Mouse (Mus musculus) neural tube, embryonic 14.5 days (tissue): ENCODE measurements at regions not wholly inside any gene's neighbourhood (a gene's known extent, or its start where the extent isn't known, plus 50 kb on each side); places are given as distances from the start of the nearest gene placed in this dataset. TPM values are rescaled to one million over a fixed set of nuclear protein-coding genes. Genes with fewer than 3 reads are reported as not detected.
A peak's percentile ranks its signal among the peaks of the same experiment; 100 is the strongest.

ENCODE experiments used
- ATAC-seq: fragments of 200-750 bp; cut with Nextera tagmentation; 2 replicates; pipeline ENCODE4 v1.8.0; 2017; ENCODE audit warnings: low read depth, mild to moderate bottlenecking, moderate TSS enrichment, moderate library complexity
- H3K27ac ChIP-seq: fragments of 300-500 bp; sonication (generic); 2 replicates; pipeline ENCODE4 v1.5.1; 2014; ENCODE audit warnings: low read depth, mild to moderate bottlenecking, control low read depth, low read length, moderate library complexity, mixed read lengths
- H3K27me3 ChIP-seq: fragments of 300-500 bp; sonication (generic); 2 replicates; pipeline ENCODE4 v1.6.1; 2014; ENCODE audit warnings: low read length; ENCODE audit not compliant: control insufficient read depth, insufficient read depth
- H3K36me3 ChIP-seq: fragments of 300-500 bp; sonication (generic); 2 replicates; pipeline ENCODE4 v1.6.1; 2014; ENCODE audit warnings: low read length, mixed read lengths; ENCODE audit not compliant: control insufficient read depth, insufficient read depth
- H3K4me1 ChIP-seq: fragments of 300-500 bp; sonication (generic); 2 replicates; pipeline ENCODE4 v1.6.1; 2014; ENCODE audit warnings: low read length; ENCODE audit not compliant: control insufficient read depth, insufficient read depth
- H3K4me2 ChIP-seq: fragments of 300-500 bp; sonication (generic); 2 replicates; pipeline ENCODE4 v1.6.1; 2014; ENCODE audit warnings: mild to moderate bottlenecking, low read depth, low read length, control low read depth
- H3K4me3 ChIP-seq: fragments of 300-500 bp; sonication (generic); 2 replicates; pipeline ENCODE4 v1.5.1; 2014; ENCODE audit warnings: low read depth, low read length, control low read depth, mixed read lengths
- H3K9ac ChIP-seq: fragments of 300-500 bp; sonication (generic); replicated peaks from 2 replicates; pipeline ENCODE4 v1.6.1; 2014; ENCODE audit warnings: low read depth, mild to moderate bottlenecking, control low read depth, low read length, mixed read lengths
- H3K9me3 ChIP-seq: fragments of 300-500 bp; sonication (generic); 2 replicates; pipeline ENCODE4 v1.6.1; 2016; ENCODE audit warnings: low read length; ENCODE audit not compliant: control insufficient read depth
- WGBS: fragments of 180-500 bp; shearing (Covaris S2); extraction: QIAGEN DNeasy Blood & Tissue Kit; methylation state at CpG from one replicate; pipeline ENCODE4 v1.1.7; 2014; 5-methylcytosine and 5-hydroxymethylcytosine counted together
- microRNA-seq: library from miRNA; unstranded; fragments of <30 nt; microRNA quantifications from one replicate; pipeline ENCODE4, GENCODE M21; 2016

GRCm38 (mm10) chr12:94862720-94863119 is 829.3 kb upstream of the Flrt2 start:
- Histone ChIP-seq H3K9me3 (no peaks in the 10 kb centered on the region), H3K4me3 (no peak overlapping the region), H3K4me2 (no peak overlapping the region), H3K27me3 (no peaks in the 10 kb centered on the region), H3K36me3 (no peaks in the 10 kb centered on the region), H3K9ac (no peak overlapping the region), H3K27ac (no peak overlapping the region), H3K4me1 (no peaks in the 10 kb centered on the region)
- ATAC-seq, result no peak

- no peak overlapping the region for H3K4me2 ChIP-seq
- H3K27ac ChIP-seq, result no peak overlapping the region
- no peak for ATAC-seq
- no peaks in the 10 kb centered on the region for H3K9me3 ChIP-seq
- H3K4me3 ChIP-seq, result no peak overlapping the region
- no peaks in the 10 kb centered on the region for H3K4me1 ChIP-seq
- no peaks in the 10 kb centered on the region for H3K36me3 ChIP-seq
- 63% methylated on average over 2 of the region's 2 CpGs for WGBS
- no peak overlapping the region for H3K9ac ChIP-seq
- H3K27me3 ChIP-seq, result no peaks in the 10 kb centered on the region
Observed at GRCm38 (mm10) chr12:94910816-94911215, 781.2 kb upstream of the Flrt2 start.

GRCm38 (mm10) chr12:94943067-94943466 is 749.0 kb upstream of the Flrt2 start:
- H3K36me3 ChIP-seq, result no peaks in the 10 kb centered on the region
- no peaks in the 10 kb centered on the region for H3K9me3 ChIP-seq
- no peak overlapping the region for H3K9ac ChIP-seq
- no peak overlapping the region for H3K4me3 ChIP-seq
- WGBS, result 51% methylated on average over 6 of the region's 6 CpGs
- H3K27ac ChIP-seq, result no peak overlapping the region
- peak; percentile 21; the same call in 1 of the 2 replicates for ATAC-seq
- no peaks in the 10 kb centered on the region for H3K27me3 ChIP-seq
- no peaks in the 10 kb centered on the region for H3K4me1 ChIP-seq
- H3K4me2 ChIP-seq, result no peak overlapping the region

Small RNAs in the stretch of these regions (microRNA-seq; reads per million reads assigned to microRNA genes)
- not detected for gene Mir8099-2
